Mouse (Mus musculus): ENCODE measurements around the gene Scrt2.
"Not testable (repeated sequence)": the region's sequence is repeated elsewhere in the genome, so short reads cannot be mapped to it uniquely, and the experiment has no call there.

Gene Scrt2

DNA sequence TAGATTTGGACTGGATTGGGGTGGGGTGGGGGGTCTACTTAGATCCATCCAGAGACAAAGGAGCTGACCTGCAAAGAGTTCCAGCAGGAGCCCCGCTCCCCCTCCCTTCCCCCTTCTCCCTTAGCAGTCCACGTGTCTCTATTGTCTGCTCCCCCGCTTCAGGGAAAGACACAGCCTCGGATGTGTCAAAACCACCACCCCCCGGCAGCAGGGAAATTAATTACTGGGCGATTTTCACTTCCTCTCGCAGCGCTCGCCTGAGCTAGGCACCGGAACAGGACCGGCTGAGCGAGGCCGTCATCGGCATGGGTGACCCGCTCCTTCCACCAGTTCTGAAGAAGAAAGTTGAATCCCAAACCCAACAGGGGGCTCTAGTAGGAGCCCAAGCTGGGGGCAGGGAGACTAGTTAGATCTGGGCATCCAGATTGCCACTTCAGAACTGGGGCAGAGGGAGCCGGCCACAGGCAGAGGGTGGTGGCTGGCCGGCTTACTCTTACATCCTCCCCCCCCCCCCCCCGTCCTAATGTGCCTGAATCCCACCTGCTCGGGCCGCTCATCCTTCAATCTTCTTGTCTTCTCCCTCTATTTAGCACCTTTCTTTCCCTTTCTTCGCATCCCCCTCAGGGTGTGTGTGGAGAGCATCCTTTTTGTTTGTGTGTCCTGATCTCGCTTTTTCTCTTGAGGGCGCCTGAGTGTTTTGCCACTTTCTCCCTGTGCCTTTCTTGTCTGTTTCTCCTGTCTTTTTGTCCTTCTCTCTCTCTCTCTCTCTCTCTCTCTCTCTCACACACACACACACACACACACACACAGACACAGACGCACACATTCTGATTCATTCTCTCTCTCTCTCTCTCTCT, at the start of gene Scrt2:
TSS of gene Scrt2 (plus strand) at position 845 of the 857 bp plus-strand sequence.
- DNase-seq (ENCODE audit: low spot score in 2 of 2), result no peak

DNA sequence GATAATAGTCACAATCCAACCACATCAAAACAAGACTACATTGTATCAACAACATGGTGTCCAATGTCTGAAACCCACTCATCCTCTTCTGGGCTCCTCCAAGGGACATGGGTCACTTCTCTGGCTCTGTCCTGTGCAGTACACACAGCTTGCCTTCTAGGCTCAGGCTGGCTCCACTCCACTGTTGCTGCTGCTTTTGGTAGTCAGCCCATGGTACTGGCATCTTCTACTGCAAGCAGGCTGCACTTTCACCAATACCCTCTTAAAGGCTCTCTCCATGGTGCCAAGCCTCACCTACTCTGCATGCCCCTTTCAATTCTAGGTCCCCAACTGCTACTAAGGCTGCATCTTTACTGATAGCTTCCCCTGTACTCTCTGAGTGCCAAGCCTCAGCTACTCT, 41.2 kb upstream of the Scrt2 start:
- no peak for DNase-seq (ENCODE audit: low spot score in 2 of 2)

DNA sequence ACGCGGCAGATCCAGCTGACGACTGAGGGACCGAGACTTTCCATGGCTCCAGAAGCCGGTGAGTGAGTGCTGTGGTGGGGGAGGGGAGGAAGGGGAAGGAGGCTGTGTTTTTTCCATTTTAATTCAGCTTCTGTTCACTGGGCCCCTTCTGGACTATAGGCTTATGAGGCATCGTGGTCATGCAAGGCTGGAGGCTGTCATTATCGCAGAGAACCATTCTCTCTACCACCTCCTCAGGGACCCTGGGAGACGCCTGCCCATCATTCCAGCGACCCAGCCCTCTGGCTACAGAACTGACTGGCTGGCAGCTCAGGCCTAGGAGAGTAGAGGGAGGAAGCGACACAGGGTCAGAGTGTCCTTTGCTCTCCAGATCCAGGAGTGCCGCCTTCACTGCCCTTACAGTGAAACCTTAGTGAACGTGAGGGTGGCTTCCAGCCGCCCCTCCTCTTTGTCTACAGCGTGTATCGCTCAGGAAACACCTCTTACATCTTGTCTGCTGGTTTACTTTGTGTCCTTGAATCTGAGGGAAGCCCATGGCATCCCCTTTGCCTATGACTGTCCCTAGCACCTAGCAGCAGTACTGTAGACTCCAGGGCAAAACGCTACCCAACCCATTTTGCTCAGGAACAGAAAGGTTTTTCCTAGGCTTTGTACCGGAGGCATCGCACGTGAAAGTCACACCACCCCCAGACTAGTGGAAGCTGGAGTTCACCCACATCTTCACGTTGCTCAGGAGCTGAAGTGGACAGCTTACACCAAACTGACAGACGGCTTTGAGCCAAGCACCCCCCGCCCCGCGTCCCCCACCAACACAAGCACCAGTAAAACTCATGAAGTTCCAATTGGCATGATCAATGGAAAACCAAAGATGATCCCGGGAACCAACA, 34.0 kb upstream of the Scrt2 start:
- DNase-seq (ENCODE audit: low spot score in 2 of 2), result no peak

DNA sequence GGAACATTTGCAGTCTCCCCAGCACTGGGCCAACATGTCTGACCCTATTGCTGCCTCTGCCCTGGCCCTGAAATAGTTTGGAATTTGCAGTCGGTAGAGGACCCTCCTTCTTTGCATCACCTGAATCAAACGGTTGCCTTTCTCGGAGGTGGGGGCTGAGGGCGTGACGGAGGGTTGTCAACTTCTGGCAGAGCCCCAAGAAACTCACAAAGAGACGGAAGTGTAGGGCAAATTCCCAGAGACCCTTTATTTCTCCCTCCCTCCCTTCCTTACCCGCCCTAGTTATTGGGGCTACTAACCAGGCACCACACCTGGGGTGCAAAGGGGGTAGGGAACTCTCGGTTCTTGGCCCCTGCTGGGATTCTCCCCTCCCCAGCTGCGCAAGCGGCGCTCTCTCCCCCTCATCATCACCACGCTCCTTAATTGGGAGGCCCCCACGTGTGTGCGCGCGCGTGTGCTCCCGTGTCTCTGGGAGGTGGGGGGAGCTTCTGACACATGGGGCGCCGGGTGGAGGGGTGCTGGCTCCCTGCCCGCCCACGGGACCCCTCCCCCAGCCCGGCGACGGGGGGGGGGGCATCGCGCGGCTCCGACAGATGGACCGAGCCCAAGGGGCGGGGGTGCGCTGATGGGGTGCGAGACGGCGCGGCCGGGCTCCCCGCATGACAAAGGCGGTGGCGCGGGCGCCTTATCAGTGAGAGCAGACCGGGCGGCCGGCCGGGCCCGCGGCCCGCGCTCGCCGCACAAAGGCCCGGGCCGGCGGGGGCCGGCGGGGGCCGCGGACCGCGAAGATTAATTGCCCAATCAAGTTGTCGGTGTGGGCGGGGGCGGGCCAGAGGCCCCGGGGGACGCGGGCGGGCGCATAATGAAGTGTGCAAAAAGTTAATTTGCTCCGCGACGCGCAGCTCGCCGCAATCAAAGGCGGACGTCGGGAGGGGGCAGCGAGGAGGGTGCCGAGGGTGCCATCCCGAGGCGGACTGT, 33.0 kb upstream of the Scrt2 start:
- no peak for DNase-seq (ENCODE audit: low spot score in 2 of 2)

DNA sequence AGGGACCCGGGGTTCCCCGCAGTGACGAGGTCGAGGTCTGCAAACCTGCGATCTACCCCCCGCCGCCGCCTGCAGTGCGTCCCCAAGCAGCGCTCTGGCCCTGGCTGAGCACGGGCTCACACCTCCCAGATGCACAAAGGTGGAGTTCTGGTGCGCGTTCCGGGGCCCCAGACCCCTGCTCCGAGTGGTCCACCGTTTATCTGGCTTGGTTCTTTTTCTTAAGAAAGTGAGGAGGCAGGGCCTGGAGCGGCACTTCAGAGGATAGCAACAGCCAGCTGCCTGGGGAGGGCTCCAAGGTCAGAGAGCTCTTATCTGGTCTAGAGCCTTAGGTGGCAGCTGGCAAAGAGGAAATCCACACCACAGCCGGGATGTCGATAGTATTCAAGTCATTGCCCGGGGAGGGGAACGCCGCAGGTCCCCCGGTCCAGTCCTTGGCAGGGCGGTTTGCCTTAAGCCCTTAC, 32.3 kb upstream of the Scrt2 start:
- no peak for DNase-seq (ENCODE audit: low spot score in 2 of 2)

DNA sequence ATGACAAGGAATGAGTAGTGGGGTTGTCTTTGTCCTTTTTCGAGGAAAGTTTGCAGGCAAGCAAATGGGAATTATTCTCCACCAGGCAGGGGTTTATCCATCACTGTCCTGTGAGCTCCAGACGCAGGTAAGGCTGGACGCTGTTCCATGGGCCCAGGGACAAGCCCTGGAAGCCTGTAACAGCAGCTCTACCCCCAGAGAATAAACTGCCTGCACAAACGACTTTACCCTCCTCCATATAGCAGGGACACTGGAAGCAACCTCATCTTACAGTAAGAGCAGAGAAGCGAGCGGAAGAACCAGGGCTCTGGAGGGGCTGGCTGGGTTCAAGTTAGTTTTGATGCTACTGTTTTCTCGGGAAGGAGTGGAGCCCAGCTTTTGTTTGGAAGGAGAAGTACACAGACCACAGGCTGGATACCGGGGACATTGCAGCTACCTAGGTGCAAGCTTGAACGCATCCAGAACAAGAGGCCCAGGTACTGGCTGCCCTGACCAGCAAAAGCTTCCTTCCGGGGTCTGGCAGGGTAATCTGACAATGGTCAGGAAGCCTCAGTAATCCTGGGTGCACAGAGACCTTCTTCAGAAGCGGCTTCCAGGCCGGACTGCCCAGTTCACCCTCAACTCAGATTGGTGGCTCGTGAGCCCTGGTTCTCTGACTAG, 31.6 kb upstream of the Scrt2 start:
- no peak for DNase-seq (ENCODE audit: low spot score in 2 of 2)

DNA sequence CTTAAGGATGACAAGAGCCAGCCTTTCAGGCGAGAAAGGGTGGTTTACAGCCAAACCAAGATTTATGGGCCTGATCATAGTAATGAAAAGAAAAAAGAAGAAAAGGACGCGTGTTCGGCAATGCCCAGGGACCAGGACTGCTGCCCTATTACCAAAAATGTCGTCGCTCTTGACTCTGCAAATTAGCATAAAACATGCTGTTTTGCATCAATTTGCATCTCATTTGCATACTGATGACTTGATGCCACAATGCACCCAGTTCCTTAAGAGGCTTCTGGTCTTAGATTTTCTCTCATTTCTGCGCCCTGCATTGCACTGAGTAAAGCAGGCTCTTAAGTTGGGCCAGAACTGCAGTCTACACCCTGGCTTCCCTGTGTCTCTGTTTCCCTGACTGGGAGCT, 31.0 kb upstream of the Scrt2 start:
- DNase-seq (ENCODE audit: low spot score in 2 of 2), result no peak

DNA sequence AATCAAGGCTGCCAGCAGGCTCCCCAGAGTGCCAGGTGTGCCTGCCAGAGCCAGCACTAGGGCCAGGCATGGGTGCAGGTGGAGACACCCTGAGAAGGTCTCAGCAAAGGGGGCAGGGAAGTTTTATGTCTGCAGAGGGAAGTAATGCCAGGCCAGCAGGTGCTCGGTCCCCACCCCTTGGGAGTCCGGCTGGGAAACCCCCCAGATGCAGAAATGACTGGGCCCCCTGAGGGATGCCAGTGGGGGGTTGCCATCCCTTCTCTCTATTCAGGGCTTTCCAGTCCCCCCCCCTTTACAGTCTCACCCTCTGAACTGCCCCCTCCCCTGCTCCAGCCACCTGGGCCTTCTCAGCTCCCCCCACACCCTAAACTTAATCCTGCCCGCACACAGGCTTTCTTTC, 29.3 kb upstream of the Scrt2 start:
- no peak for DNase-seq (ENCODE audit: low spot score in 2 of 2)

DNA sequence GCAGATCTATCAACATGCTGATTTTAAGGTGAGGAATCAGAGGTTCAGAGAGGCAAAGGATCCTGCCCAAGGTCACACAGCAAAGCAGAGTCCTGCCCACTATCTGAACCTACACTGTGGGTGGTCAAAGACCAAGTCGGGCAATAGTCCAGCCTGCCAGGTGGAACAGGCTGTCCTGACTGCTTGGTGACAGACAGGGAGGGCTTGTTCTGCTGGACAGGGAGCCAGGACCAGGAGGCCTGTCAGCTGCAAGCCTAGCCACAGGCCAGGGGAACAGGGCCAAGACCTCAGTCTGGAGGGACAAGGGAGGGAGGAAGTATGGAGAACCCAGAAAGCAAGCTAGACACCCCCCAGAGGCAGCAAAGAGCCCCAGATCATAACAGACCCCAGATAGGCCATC, 25.9 kb upstream of the Scrt2 start:
- DNase-seq (ENCODE audit: low spot score in 2 of 2), result no peak

DNA sequence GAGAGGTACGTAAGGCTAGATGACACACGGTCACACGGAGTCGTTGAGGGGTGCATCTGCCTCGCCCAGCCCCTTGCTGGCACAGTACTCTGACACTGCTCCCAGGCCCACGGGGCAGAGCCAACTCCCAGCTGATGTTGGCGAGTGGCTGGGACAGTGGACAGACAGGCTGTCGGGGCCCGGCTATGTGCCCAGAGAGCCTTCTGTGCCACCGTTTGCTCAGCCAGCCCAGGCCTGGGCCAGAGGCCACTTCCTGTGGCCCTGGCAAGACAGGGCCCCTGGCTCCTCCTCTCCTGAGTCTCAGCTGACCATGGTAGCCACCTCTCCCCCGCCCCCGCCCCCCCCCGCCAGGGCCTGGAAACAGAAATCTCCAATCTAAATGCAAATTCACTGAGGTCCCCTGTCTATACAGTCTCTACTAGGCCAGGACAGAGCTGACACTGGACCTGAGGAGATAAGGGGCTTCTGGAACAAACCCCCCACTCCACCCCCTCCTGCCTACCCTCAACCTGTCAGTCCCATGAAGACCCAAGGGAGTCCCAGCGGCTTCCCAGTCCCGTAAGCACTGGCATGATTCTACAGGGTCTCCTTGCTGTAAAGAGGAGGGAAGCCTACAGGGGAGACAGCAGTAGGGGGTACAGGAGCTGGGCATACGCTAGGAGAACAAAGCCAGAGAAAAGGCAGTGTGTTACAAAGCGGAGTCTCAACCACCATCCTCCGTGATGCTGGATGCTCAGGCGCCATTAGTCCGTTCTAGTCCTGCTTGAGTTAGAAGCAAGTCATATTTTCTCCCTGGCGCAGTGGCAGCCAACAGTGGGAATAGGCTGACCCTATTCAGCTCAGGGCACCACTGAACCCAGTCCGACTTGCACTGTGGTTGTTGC, 24.7 kb upstream of the Scrt2 start:
- DNase-seq (ENCODE audit: low spot score in 2 of 2), result no peak

DNA sequence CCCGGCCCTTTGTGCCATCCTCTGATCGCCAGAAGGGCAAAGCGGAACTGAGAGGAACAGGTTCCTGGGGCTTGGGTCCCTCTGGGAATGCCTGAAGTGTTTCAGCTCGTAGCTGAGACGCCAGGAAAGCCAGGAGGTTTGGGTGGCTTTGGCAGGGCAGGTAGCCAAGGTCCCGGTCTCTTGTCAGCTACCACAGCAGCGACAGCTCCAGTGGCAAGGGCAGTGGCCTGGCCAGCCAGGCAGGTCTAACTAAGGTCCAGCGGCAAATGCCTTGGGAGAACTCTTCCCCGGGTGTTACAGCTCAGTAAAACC, 24.1 kb upstream of the Scrt2 start:
- no peak for DNase-seq (ENCODE audit: low spot score in 2 of 2)

DNA sequence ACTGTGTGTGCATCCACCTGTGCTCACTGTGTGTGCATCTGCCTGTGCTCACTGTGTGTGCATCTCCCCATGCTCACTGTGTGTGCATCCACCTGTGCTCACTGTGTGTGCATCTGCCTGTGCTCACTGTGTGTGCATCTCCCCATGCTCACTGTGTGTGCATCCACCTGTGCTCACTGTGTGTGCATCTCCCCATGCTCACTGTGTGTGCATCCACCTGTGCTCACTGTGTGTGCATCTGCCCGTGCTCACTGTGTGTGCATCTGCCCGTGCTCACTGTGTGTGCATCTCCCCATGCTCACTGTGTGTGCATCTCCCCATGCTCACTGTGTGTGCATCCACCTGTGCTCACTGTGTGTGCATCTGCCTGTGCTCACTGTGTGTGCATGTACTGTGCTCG, 18.5 kb upstream of the Scrt2 start:
- not testable (repeated sequence) for DNase-seq (ENCODE audit: low spot score in 2 of 2)

DNA sequence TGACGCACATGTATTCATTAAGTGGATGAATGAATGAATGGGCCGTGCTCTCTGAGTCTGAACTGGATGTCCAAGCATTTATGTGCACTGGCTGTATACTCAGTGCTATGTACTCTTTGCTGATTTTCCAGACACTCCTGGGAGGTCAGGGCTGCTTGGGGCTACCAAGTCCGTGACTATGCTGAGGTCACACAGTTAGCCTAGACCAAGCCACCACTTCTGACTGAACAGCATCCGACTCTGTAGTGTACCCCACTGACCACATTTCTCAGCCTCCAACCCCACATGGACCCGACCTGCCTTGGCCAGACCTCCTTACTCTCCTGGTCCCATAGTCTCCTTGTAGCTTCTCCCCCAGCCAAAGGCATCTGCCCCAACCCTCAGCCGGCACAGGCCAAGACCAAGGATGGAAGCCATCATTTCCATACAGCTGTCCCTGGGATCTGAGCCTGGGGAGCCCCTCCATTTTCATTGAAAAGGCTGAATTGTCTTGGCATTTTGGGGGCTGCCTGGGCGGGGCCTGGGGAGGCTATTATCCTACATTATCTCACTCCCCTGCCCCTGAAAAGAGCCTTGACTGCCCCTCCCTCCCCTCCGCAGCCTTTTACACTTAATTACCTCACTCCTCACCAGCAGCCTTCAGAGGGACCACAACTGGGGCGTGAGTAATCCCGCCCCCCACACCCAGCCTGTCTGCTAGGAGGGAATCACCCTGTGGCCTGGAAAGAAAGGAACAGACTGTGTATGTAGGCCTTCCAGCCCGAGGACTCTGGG, 12.5 kb upstream of the Scrt2 start:
- no peak for DNase-seq (ENCODE audit: low spot score in 2 of 2)

DNA sequence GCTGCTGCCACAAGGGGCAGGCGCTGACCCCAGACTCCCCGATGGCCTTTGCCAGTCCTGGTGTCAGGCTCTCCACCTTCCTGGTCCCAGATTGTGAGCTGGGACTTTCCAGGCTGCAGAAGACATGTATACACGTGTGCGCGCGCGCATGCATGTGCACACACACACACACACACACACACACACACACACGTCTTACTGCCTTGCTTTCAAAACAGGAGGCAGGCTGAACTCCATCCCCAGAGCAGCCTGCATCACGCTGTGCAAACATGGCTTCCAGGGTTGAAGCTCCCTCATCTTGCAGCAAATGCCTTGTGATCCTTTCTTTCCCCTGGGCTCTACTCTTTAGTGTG, 11.9 kb upstream of the Scrt2 start:
- DNase-seq (ENCODE audit: low spot score in 2 of 2), result no peak

DNA sequence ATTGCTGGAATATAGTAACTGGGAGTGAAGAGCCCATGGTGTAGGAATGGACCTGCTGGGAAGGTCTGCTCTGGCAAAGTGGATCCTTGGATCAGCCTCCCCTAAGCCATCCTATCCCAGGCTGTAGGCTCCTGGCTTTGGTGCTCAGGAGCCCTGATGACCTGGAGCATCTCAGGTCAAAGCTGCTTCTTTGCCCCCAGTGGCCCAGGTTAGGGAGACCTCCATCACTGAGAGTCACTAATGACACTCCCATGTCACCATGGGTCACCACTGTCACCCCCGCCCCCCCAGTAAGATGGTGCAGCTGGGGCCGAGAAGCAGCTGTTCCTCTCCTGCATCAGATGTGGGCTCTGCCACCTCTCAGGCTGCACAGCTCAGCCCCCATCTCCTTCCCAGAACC, 11.4 kb upstream of the Scrt2 start:
- no peak for DNase-seq (ENCODE audit: low spot score in 2 of 2)

DNA sequence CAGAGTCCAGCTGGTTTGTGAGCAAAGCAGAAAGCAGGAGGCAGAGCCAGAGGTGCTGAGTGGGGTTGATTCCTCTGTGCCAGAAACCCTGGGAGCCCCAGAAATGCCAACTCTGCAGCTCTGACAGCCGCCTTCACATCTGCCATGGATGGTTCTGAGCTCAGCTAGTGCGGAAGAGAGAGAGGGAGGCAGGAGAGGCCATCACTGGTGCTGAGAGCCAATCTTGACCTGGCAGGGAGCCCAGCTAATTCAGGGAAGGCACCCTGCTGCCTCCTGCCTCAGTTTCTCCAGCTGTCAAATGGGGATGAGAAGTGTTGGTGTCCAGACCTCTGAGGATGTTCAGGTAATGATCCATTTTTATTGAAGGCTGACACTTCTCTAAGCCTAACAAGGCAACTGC, 6.8 kb upstream of the Scrt2 start:
- DNase-seq (ENCODE audit: low spot score in 2 of 2), result no peak

DNA sequence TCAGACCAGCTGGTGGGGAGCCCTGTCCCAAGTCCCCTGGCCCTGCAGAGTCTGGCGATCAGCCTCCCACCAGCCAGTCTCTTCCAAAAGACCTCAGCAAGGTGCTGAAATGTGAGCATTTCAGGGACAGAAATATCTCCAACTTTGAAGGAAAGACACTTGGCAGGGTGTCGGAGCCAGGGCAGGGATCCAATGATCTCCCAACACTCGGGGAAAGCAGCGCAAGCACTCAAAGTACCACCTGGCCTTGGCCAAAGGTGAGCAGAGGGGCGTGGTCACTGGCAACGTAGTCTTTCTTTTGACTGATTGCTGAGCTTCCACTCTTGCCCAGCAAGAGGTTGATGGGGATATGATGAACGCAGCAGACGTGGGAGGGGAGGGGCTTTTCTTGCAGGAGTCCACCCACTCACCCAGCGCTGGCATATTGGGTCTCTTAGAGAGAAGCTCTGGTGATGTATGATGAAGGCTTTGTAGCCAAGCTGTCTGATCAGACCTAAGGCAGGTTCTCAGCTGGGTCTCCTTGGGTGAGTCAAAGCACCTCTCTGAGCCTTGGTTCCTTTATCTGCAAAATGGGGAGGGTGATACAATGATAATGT, 5.9 kb upstream of the Scrt2 start:
- DNase-seq (ENCODE audit: low spot score in 2 of 2), result no peak

DNA sequence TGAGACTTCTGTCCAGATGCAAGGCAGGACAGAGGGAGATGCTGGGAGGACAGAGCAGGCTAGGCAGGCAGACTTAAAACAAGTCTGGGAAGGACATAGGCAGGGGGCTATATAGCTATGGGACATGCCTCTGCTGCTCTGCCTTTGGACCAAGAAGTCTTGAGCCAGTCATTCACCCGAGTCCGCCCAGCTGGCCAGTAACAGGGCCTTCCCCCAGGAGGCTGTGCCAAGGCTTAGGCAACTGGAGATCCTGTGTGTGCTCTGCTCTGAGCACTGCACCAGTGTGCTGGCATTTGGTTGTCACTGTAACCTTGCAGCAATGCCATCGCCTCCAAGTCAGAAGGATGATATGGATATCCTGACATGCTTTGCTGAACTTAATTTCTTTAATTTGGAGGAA, 4.0 kb upstream of the Scrt2 start:
- DNase-seq (ENCODE audit: low spot score in 2 of 2), result no peak

Measured in frontal cortex, postnatal 36 days (tissue).